Mouse (Mus musculus) cortical plate, adult 2 months (tissue): ENCODE data around the gene Ryr1. TPM values are rescaled to one million over a fixed set of nuclear protein-coding genes. Genes with fewer than 3 reads are reported as not detected.

Experiments used
- H3K27ac ChIP-seq: fragments of 200-500 bp; 2 replicates; pipeline ENCODE4 v1.5.1; 2012; ENCODE audit warnings: low read length, control low read depth, inconsistent platforms; ENCODE audit not compliant: insufficient read depth
- H3K4me1 ChIP-seq: fragments of 200-500 bp; 2 replicates; pipeline ENCODE4 v1.6.1; 2011; ENCODE audit warnings: low read length; ENCODE audit not compliant: control insufficient read depth, insufficient read depth
- H3K4me3 ChIP-seq: fragments of 200-500 bp; 2 replicates; pipeline ENCODE4 v1.5.1; 2011; ENCODE audit warnings: mild to moderate bottlenecking, low read length, control low read depth; ENCODE audit not compliant: insufficient read depth
- CTCF ChIP-seq: fragments of 200-500 bp; IDR thresholded peaks from 2 replicates; pipeline ENCODE4 v1.5.1; 2011; ENCODE audit warnings: mild to moderate bottlenecking, control low read depth, low read length; ENCODE audit not compliant: insufficient read depth; ENCODE audit errors: extremely low read depth
- POLR2A ChIP-seq: fragments of 200-500 bp; IDR thresholded peaks from 2 replicates; pipeline ENCODE4 v1.6.1; 2011; ENCODE audit warnings: mild to moderate bottlenecking, low read length, control low read depth; ENCODE audit not compliant: insufficient read depth; ENCODE audit errors: extremely low read depth
- polyA plus RNA-seq: library from polyadenylated mRNA; depleted of rRNA; stranded (reverse); fragments of >200 nt; gene quantifications from 2 replicates; pipeline ENCODE4 v1.2.3, GENCODE M21; 2012

Gene Ryr1
- polyA plus RNA-seq, 1 experiment: 7.7 TPM

DNA sequence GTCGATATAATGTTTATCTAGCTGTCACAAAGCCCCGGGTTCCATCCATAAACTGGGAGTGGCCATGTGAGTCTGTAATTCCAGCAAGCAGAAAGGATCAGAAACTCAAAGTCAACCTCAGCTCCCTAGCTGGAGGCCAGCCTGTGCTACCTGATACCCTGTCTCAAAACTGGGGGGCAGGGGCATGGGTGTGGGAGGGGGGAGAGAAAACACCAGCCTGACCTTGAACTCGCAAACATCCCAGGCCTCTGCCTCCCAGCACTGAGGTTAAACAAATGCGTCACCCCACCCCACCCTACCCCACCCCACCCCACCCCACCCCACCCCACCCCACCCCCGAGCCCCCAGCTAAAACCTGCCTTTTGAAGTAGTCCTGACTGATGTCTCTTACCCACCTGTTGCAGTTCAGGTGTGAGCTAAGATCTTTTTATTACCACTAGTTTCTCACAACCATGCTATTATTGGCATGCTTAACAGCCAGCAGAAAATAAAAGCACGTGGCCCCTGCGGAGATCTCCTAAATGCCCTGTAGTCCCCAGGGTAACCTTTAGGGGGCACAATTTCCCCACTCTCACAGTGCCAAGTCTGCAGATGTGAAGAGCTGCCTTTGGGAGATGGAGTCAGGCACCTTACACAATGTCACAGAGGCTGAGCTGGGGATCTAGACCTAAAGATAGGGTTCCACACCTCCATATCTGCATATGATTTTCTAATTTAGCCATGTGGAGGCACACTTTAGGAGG, 1.4 kb upstream of the Ryr1 start:
- no peak overlapping the region for H3K27ac ChIP-seq
- no peak overlapping the region for H3K4me3 ChIP-seq
- H3K4me1 ChIP-seq: no peaks in the 10 kb centered on the region
- peak; percentile 58 for TF ChIP-seq CTCF
- TF ChIP-seq POLR2A: no peak

DNA sequence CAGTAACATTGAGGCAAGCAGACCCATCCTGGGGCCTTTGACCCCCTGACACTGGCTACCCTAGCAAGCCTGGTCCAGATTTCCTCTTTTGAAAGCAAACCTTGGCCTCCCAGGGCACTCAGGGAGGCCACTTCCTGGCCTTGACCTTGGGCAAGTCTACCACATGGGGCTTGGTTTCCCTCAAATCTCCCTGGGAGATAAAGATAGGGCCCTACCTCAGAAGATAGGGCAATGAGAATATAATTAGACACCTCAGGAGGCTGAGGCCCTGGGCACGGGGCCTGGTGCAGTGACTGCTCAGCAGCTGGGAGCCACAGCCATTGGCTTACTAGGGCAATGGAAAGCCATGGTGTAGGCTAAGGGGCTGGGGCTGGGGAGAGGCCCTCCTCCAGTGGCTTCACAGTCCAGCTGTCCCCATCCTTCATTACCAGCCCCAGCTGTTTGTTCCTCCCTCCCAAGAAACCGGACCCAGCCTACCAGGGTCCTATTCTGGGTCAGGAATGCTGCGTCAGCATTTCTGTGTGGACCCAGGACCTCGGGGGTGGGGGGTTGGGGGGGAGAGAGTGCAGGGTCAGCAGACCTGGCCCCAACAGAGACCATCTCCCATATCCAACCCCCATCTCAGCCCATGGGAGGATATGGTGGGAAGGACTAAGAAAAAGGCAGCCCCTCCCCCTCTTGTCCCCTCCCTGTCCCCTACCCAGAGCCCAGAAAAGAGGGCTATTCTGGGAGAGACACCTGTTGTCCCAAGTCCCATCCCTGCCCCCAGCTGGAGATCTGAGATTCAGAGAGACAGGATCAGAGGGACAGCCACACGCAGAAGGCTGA, 1.2 kb downstream of the Ryr1 start:
- Histone ChIP-seq H3K4me1 (no peaks in the 10 kb centered on the region), H3K27ac (no peak overlapping the region), H3K4me3 (no peak overlapping the region)
- TF ChIP-seq POLR2A (no peak), CTCF (no peak)

DNA sequence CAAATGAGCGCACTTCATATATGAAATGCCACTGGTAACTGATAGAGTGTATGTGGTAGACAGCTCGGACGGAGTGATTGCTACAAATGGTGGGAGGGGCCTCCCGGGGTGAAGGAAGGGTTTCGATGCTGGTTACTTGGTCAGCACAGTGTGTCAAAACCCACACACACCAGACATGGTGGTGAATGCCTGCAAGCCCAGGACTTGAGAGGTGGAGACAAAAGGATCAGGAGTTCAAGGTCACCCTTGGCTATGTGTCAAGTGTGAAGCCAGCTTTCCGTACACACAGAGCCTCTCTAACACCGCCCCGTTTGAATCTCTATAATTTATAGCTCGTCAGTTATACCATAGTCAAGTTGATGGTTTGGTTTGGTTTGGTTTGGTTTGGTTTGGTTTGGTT, 2.2 kb downstream of the Ryr1 start:
- no peaks in the 10 kb centered on the region for H3K4me1 ChIP-seq
- H3K27ac ChIP-seq: no peak overlapping the region
- TF ChIP-seq POLR2A (no peak), CTCF (no peak)
- no peak overlapping the region for H3K4me3 ChIP-seq

DNA sequence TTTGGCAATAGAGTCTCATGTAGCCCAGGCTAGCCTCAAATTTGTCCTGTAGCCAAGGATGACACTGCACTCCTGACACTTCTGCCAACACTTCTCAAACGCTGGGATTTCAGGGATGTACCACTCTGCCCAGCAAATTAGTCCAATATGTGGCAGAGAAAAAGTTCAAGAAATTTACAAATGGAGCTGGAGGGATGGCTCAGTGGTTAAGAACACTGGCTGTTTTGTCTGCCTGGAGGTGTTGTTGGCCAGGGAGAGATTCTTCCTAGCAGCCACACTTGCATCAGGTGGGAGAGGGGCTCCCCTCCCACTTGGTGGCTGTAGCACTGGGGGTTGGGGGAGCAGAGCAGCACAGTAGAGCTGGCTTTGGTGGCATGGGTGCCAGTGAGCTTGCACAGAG, 5.5 kb downstream of the Ryr1 start:
- Histone ChIP-seq H3K27ac (no peak overlapping the region), H3K4me1 (no peaks in the 10 kb centered on the region), H3K4me3 (no peak overlapping the region)
- TF ChIP-seq CTCF: no peak
- TF ChIP-seq POLR2A: no peak

DNA sequence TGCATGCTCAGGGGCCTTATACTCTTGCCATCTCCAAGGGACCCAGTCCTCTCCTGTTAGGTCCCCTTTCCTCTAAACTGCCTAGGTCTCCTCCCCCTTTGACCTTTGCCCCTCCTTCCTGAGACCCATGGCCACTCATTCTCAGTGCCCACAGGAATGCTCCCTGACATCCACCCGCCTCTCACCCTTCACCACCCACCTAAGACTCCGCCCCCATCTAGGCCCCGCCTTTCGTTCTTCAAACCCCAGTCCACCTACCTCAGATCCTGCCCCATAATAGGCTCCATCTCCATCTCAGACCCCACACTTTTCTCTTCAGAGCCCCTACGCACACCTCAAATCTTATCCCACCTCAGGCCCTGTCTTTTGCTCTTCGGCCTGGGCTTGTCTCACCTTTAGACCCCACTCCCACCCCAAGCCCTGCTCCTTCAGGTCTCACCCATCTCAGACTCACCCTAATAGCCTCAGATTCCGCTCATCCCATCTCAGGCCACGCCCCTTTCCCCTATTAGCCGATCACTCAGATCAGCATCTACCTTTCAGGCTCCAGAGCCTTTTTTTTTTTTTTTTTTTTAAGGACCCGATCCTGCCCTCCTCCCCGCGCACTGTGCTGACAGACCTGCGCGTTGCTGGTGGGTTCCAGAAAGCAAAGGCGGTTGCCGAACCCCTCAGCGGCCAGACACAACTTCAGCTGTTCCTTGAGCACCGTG, 6.7 kb downstream of the Ryr1 start:
- Histone ChIP-seq H3K27ac (no peak overlapping the region), H3K4me1 (no peaks in the 10 kb centered on the region), H3K4me3 (no peak overlapping the region)
- TF ChIP-seq POLR2A (no peak), CTCF (no peak)

DNA sequence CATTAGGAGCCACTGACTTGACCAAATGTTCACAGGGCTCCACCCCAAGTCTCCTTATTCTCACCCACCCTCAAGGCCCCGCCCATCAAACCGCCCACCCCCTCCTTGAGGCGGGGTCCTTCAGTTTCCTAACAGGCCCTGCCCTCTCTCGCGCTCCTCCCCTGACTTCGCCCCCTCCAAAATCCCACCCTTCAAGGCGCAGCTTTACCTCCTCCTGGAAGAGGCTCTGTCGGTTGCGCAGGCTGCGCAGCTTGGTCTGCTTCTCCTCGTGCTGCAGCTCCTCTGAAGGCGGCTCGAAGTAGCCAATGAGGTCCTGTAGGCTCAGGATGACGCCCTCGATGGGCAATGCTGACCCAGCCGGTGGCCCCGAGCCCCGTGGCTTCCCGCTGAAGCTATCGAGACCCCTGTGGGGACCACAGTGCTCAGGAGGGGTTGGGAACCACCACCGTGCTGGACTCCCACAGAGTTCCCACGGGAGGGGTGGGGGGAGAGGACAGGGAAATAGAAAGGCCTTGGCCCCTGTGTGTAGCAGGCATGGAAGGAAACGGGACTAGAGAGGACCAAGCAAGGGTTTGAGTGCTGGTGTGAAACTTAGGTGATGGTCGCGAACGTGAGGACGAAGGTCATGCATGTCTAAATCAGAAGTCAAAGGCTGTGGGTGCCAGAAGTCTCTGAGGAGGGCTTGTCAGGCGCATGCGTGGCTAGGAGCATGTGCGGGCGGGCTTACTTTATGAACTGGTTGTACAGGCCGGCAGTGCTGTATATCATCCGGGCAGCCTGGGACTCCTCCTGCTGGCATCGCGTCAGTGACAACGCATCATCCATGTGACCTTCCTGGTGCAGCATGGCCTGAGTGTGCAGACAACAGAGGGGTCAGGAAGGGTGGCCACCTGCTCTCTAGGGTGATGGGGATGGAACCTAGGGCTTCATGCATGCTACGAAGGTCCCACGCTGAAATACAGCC, 15.7 kb downstream of the Ryr1 start:
- no peak overlapping the region for H3K4me3 ChIP-seq
- TF ChIP-seq CTCF: no peak
- H3K4me1 ChIP-seq: no peaks in the 10 kb centered on the region
- H3K27ac ChIP-seq: no peak overlapping the region

DNA sequence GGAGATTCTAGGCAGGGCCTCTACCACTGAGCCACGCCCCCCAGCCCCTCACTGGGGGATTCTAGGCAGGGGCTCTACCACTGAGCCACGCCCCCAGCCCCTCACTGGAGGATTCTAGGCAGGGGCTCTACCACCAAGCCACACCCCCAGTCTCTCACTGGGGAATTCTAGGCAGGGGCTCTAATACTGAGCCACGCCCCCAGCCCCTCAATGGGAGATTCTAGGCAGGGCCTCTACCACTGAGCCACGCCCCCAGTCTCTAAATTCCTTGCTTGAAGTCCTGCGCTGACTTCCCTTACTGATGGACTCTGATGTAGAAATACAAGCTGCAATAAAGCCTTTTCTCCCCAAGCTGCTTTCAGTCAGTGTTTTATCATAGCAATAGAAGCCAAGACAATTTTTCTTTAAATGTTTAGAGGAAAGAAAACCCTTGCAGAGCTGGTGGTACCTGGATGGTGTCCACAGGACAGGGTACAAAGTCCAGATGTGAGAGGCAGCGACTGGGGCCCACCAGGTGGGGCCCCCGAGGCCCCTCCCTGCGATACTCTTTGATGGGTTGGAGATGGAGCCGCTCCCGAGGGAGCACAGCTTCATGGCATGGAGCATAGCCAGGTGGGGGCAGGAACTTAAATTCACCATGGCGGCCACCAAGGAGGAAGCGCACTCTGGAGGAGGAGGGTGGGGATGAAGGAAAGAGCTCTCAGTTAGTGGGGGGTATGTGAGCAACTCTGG, 23.5 kb downstream of the Ryr1 start:
- TF ChIP-seq CTCF: no peak
- TF ChIP-seq POLR2A: no peak
- no peaks in the 10 kb centered on the region for H3K4me1 ChIP-seq
- H3K27ac ChIP-seq: no peak overlapping the region
- H3K4me3 ChIP-seq: no peak overlapping the region

DNA sequence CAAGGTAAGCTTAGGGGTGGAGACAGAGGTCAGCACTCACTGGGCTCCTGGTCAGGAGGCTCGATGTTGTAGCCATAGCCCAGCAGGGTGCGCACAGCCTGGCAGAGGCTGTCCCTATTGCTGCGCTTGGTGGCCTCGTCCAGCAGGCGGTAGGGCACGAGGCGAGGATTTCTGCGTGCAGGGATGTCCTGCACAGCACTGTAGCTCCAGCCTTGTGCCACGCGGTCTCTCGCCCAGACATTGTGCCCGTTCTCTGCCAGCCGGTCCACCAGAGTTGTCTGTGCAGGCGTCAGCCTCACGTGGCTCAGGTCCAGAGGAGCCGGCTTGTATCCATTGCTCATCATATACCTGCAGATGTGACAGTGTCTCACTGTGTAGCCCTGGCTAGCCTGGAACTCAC, 27.8 kb downstream of the Ryr1 start:
- H3K4me1 ChIP-seq: no peaks in the 10 kb centered on the region
- no peak overlapping the region for H3K27ac ChIP-seq
- no peak overlapping the region for H3K4me3 ChIP-seq
- TF ChIP-seq POLR2A: no peak
- no peak for TF ChIP-seq CTCF
